Comparison of ENCODE assay signal across 11 mouse cellular contexts in the genomic region with DNA sequence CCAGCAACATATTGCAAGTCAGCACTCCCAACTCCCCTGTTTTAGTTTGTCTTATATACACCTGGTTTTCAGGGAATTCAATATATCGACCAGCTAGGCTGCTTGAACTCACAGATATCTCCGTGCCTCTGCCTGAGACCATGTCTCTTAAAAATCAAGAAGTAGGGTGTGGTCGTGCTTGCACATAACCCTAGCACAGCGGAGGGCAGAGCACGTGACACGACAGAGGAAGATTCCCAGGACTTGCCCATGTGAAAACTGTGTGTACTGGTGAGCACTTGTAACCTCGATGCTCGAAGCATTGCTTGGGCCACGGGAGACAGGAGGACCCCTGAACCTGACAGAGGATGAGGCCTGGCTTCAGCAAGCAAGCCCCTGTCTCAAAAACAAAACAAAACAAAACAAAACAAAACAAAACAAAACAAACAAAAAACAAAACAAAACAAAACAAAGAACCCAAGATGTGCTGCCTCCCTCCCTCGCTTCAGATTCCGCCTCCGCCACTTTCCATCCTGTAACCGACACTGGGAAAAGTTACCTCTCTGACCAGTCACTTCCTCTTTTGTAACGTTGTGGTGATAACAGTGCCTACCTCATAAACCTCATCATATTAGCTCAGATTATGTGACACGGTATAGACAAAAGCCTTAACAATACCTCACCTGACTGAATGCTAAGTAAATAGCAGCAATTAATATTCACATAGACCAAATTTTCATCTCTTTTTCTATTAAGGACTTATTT. TPM values are rescaled to one million over a fixed set of nuclear protein-coding genes. Genes with fewer than 3 reads are reported as not detected.
DNase-seq lines count a peak whose midpoint lies in the region; ATAC-seq and TF ChIP-seq lines count a peak whose summit lies in the region.
"Had no signal": no experiment of that assay in that cellular context is flagged by ENCODE, and none has a peak within 500 bp of the region (broad histone marks: within the 10 kb centered on the region; RNA-seq: fewer than 3 reads in every experiment).

No protein-coding gene starts in this region.

- H3K79me2 ChIP-seq in CH12.LX (replicated peaks; ENCODE audit: control insufficient read depth, extremely low read depth, insufficient read depth, poor library complexity, severe bottlenecking), result no peaks in the 10 kb centered on the region

- TF ChIP-seq CTCF in CH12.LX (conservative IDR thresholded peaks at IDR 0.05 in 1 of 2, IDR thresholded peaks at IDR 0.05 in 1 of 2; ENCODE audit: low read depth in 2 of 2, low read length in 2 of 2), result no peak
- no peak for TF ChIP-seq CTCF in kidney, adult 2 months (conservative IDR thresholded peaks at IDR 0.05; ENCODE audit: insufficient read depth, insufficient read length, low read depth, low read length)
- no peak for TF ChIP-seq CTCF in hindbrain, postnatal 0 days (IDR thresholded peaks at IDR 0.05; ENCODE audit: low read depth)

- no peak overlapping the region for H3K4me2 ChIP-seq in heart, embryonic 16.5 days (ENCODE audit: low read depth, low read length)
- H3K4me2 ChIP-seq in CH12.LX (ENCODE audit: insufficient read depth, low read depth, poor library complexity, severe bottlenecking), result peak overlapping the region; percentile 30; the same call in 1 of the 2 replicates
- peak overlapping the region; percentile 41 for H3K4me2 ChIP-seq in liver, embryonic 16.5 days (ENCODE audit: low read depth, low read length)
- no peak overlapping the region for H3K4me2 ChIP-seq in hindbrain, postnatal 0 days (ENCODE audit: low read depth, low read length)

- H3K27me3 ChIP-seq in heart, embryonic 16.5 days (ENCODE audit: control insufficient read depth, insufficient read depth, low read length), result no peaks in the 10 kb centered on the region
- peaks cover 11% of the 10 kb centered on the region for H3K27me3 ChIP-seq in CH12.LX (replicated peaks)
- no peaks in the 10 kb centered on the region for H3K27me3 ChIP-seq in liver, embryonic 16.5 days (ENCODE audit: control insufficient read depth, insufficient read depth, low read depth, low read length)
- no peaks in the 10 kb centered on the region for H3K27me3 ChIP-seq in kidney, adult 2 months (replicated peaks; ENCODE audit: control insufficient read depth, insufficient read depth, low read length)
- peaks cover 4% of the 10 kb centered on the region for H3K27me3 ChIP-seq in hindbrain, postnatal 0 days (ENCODE audit: insufficient read depth, low read length)
- H3K27me3 ChIP-seq: lung, embryonic 15.5 days had no signal

- H3K27ac ChIP-seq in heart, embryonic 16.5 days (ENCODE audit: low read length), result peak overlapping the region; percentile 9
- H3K27ac ChIP-seq in CH12.LX (ENCODE audit: insufficient read depth, low read depth), result no peak overlapping the region
- H3K27ac ChIP-seq in liver, embryonic 16.5 days (ENCODE audit: low read length), result no peak overlapping the region
- H3K27ac ChIP-seq in kidney, adult 2 months (ENCODE audit: insufficient read depth, low read depth, low read length), result no peak overlapping the region
- H3K27ac ChIP-seq in hindbrain, postnatal 0 days, result no peak overlapping the region

- H3K36me3 ChIP-seq in heart, embryonic 16.5 days (ENCODE audit: control insufficient read depth, insufficient read depth), result no peaks in the 10 kb centered on the region
- H3K36me3 ChIP-seq in CH12.LX (replicated peaks in 1 of 2; ENCODE audit: control insufficient read depth in 1 of 2, insufficient read depth in 1 of 2, low read length in 1 of 2), result no peaks in the 10 kb centered on the region
- H3K36me3 ChIP-seq in liver, embryonic 16.5 days (ENCODE audit: control insufficient read depth, insufficient read depth), result no peaks in the 10 kb centered on the region; the same call in 1 of the 2 replicates
- no peaks in the 10 kb centered on the region for H3K36me3 ChIP-seq in kidney, adult 2 months (ENCODE audit: control insufficient read depth, insufficient read depth, low read length)
- no peaks in the 10 kb centered on the region for H3K36me3 ChIP-seq in hindbrain, postnatal 0 days (ENCODE audit: insufficient read depth, low read length)
- H3K36me3 ChIP-seq: lung, embryonic 15.5 days had no signal

- ATAC-seq in heart, embryonic 16.5 days (replicated peaks; ENCODE audit: extremely low read depth, insufficient read depth, low FRiP score), result no peak
- ATAC-seq in erythroid progenitor cell, adult 5-6 weeks (replicated peaks; ENCODE audit: low FRiP score, poor library complexity, severe bottlenecking), result peak; percentile 73
- ATAC-seq in liver, embryonic 16.5 days (ENCODE audit: low read depth), result peak; percentile 75
- ATAC-seq in hindbrain, postnatal 0 days, result no peak

- no peak for TF ChIP-seq RAD21 in CH12.LX (IDR thresholded peaks at IDR 0.05; ENCODE audit: low read depth, low read length)

- H3K9ac ChIP-seq in heart, embryonic 16.5 days (ENCODE audit: low read length), result no peak overlapping the region
- no peak overlapping the region for H3K9ac ChIP-seq in CH12.LX (ENCODE audit: insufficient read depth, low read depth)
- peak overlapping the region; percentile 2; the same call in 1 of the 2 replicates for H3K9ac ChIP-seq in liver, embryonic 16.5 days (ENCODE audit: low read depth, low read length)
- no peak overlapping the region for H3K9ac ChIP-seq in hindbrain, postnatal 0 days (replicated peaks; ENCODE audit: low read length)
- H3K9ac ChIP-seq: lung, embryonic 15.5 days had no signal

- 61% methylated on average over 15 of the region's 15 CpGs for WGBS in heart, embryonic 16.5 days
- WGBS in liver, embryonic 16.5 days (ENCODE audit: insufficient replicate concordance), result 20% methylated on average over 15 of the region's 15 CpGs
- 70% methylated on average over 15 of the region's 15 CpGs for WGBS in kidney, adult 2 months
- WGBS in hindbrain, postnatal 0 days, result 80% methylated on average over 15 of the region's 15 CpGs

- TF ChIP-seq POLR2A in CH12.LX (IDR thresholded peaks at IDR 0.05; ENCODE audit: low read depth, low read length), result no peak
- TF ChIP-seq POLR2A in kidney, adult 2 months (IDR thresholded peaks at IDR 0.05; ENCODE audit: low read depth, low read length), result no peak

- dilution Hi-C loops in CH12.LX (cut with MboI; ENCODE audit: extremely low pct_ligation_motif_present, extremely low pct_unique_long_range_greater_than_20kb, low sequenced_read_pairs), result no loop called here

- no peak for DNase-seq in heart, adult 18-20 months
- peak; percentile 43 for DNase-seq in CH12.LX (ENCODE audit: extremely low read depth)
- DNase-seq in cerebellum, postnatal 25 days, result no peak
- DNase-seq in kidney, adult 2 months, result no peak
- DNase-seq in hindbrain, postnatal 0 days (ENCODE audit: low spot score), result no peak
- DNase-seq: adrenal gland, postnatal 10 days; cerebellum, postnatal 14 days had no signal

- H3K4me3 ChIP-seq in heart, embryonic 16.5 days (ENCODE audit: low read length), result no peak overlapping the region
- H3K4me3 ChIP-seq in CH12.LX (replicated peaks in 1 of 3; ENCODE audit: low read depth in 2 of 3, low read length in 2 of 3, poor library complexity in 1 of 3), result no peak overlapping the region
- no peak overlapping the region for H3K4me3 ChIP-seq in liver, embryonic 16.5 days (ENCODE audit: low read depth, low read length)
- H3K4me3 ChIP-seq in kidney, adult 2 months (ENCODE audit: insufficient read depth, low read depth, low read length), result no peak overlapping the region
- no peak overlapping the region for H3K4me3 ChIP-seq in hindbrain, postnatal 0 days (ENCODE audit: low read length)
- H3K4me3 ChIP-seq: lung, embryonic 15.5 days had no signal

- H3K9me3 ChIP-seq in heart, embryonic 16.5 days (replicated peaks; ENCODE audit: control insufficient read depth, low read length), result no peaks in the 10 kb centered on the region
- no peaks in the 10 kb centered on the region for H3K9me3 ChIP-seq in CH12.LX (replicated peaks; ENCODE audit: low read length)
- no peaks in the 10 kb centered on the region for H3K9me3 ChIP-seq in liver, embryonic 16.5 days (replicated peaks; ENCODE audit: control insufficient read depth, low read length)
- no peaks in the 10 kb centered on the region for H3K9me3 ChIP-seq in hindbrain, postnatal 0 days (ENCODE audit: low read length)
- H3K9me3 ChIP-seq: lung, embryonic 15.5 days had no signal

- peak; percentile 77 for TF ChIP-seq EP300 in CH12.LX (IDR thresholded peaks at IDR 0.05; ENCODE audit: low read length)

- peaks cover 16% of the 10 kb centered on the region for H3K4me1 ChIP-seq in heart, embryonic 16.5 days (ENCODE audit: control insufficient read depth, insufficient read depth, low read length)
- peaks cover 2 to 19% of the 10 kb centered on the region in 2 experiments; a peak in 3 of 4 replicates for H3K4me1 ChIP-seq in CH12.LX (ENCODE audit: control insufficient read depth in 1 of 2, insufficient read depth in 2 of 2)
- peaks cover 50% of the 10 kb centered on the region for H3K4me1 ChIP-seq in liver, embryonic 16.5 days (ENCODE audit: control insufficient read depth, low read depth, low read length)
- H3K4me1 ChIP-seq in kidney, adult 2 months (ENCODE audit: control insufficient read depth, insufficient read depth, low read length), result peaks cover 9% of the 10 kb centered on the region
- no peaks in the 10 kb centered on the region for H3K4me1 ChIP-seq in hindbrain, postnatal 0 days (ENCODE audit: insufficient read depth, low read length)

- in situ Hi-C loops in CH12.LX (cut with MboI; ENCODE audit: low pct_ligation_motif_present, low pct_unique_long_range_greater_than_20kb, low sequenced_read_pairs), result no loop called here

RNA-seq across cellular contexts. Expression of gene Vamp5, which starts 5.3 kb away (rescaled TPM):
- polyA plus RNA-seq in heart, embryonic 16.5 days (2015; fragmentation: Nextera tagmentation; extraction: Ambion mirVana), result 40.1 and 46.0 TPM in 2 replicates
- 10 to 100 TPM; 48.9 to 61.5 TPM for total RNA-seq in heart, adult 18-20 months (2021)
- total RNA-seq in CH12.LX (2012; rRNA removed) (1.5 and 2.5 TPM in 2 replicates), CH12.LX (2014; rRNA removed) (0.50 and 0.59 TPM in 2 replicates)
- polyA plus RNA-seq in CH12.LX (2012; ENCODE audit: insufficient read length, low read depth), result 0.90 and 2.2 TPM in 2 replicates
- 85.1 and 98.0 TPM in 2 replicates for total RNA-seq in erythroid progenitor cell, adult 5-6 weeks (2015; ENCODE audit: low replicate concordance)
- total RNA-seq in erythroid progenitor cell, adult 5-6 weeks (2017; ENCODE audit: low replicate concordance), result 23.8 and 24.3 TPM in 2 replicates
- polyA plus RNA-seq in liver, embryonic 16.5 days (2015; fragmentation: Nextera tagmentation; extraction: Ambion mirVana), result 54.9 and 62.8 TPM in 2 replicates
- polyA plus RNA-seq in kidney, adult 2 months (2012; rRNA removed), result 48.7 and 60.1 TPM in 2 replicates
- 4.6 and 20.0 TPM in 2 replicates for total RNA-seq in hindbrain, postnatal 0 days (2014; rRNA removed)
- 11.9 and 12.9 TPM in 2 replicates for polyA plus RNA-seq in hindbrain, postnatal 0 days (2015; fragmentation: Nextera tagmentation; extraction: Ambion mirVana)

RNA-seq across cellular contexts. Expression of gene Rnf181, which starts 8.2 kb away (rescaled TPM):
- 92.2 and 93.6 TPM in 2 replicates for polyA plus RNA-seq in heart, embryonic 16.5 days (2015; fragmentation: Nextera tagmentation; extraction: Ambion mirVana)
- 10 to 100 TPM; 37.5 to 41.6 TPM for total RNA-seq in heart, adult 18-20 months (2021)
- total RNA-seq in CH12.LX (2012; rRNA removed) (51.0 and 63.2 TPM in 2 replicates), CH12.LX (2014; rRNA removed) (64.0 and 83.2 TPM in 2 replicates)
- 73.7 and 88.7 TPM in 2 replicates for polyA plus RNA-seq in CH12.LX (2012; ENCODE audit: insufficient read length, low read depth)
- total RNA-seq in erythroid progenitor cell, adult 5-6 weeks (2015; ENCODE audit: low replicate concordance), result 68.5 and 96.0 TPM in 2 replicates
- 56.4 and 69.8 TPM in 2 replicates for total RNA-seq in erythroid progenitor cell, adult 5-6 weeks (2017; ENCODE audit: low replicate concordance)
- polyA plus RNA-seq in liver, embryonic 16.5 days (2015; fragmentation: Nextera tagmentation; extraction: Ambion mirVana), result 86.5 and 91.9 TPM in 2 replicates
- 176 and 192 TPM in 2 replicates for polyA plus RNA-seq in kidney, adult 2 months (2012; rRNA removed)
- 70.6 and 72.7 TPM in 2 replicates for total RNA-seq in hindbrain, postnatal 0 days (2014; rRNA removed)
- polyA plus RNA-seq in hindbrain, postnatal 0 days (2015; fragmentation: Nextera tagmentation; extraction: Ambion mirVana), result 128 and 134 TPM in 2 replicates

RNA-seq across cellular contexts. Expression of gene Vamp8, which starts 15.5 kb away (rescaled TPM):
- polyA plus RNA-seq in heart, embryonic 16.5 days (2015; fragmentation: Nextera tagmentation; extraction: Ambion mirVana), result 134 and 139 TPM in 2 replicates
- total RNA-seq in heart, adult 18-20 months (2021), result 10 to 100 TPM; 70.0 to 79.6 TPM
- total RNA-seq in CH12.LX (2012; rRNA removed) (105 and 110 TPM in 2 replicates), CH12.LX (2014; rRNA removed) (111 and 130 TPM in 2 replicates)
- polyA plus RNA-seq in CH12.LX (2012; ENCODE audit: insufficient read length, low read depth), result 98.9 and 114 TPM in 2 replicates
- total RNA-seq in erythroid progenitor cell, adult 5-6 weeks (2015; ENCODE audit: low replicate concordance), result 234 and 259 TPM in 2 replicates
- total RNA-seq in erythroid progenitor cell, adult 5-6 weeks (2017; ENCODE audit: low replicate concordance), result 212 and 229 TPM in 2 replicates
- polyA plus RNA-seq in liver, embryonic 16.5 days (2015; fragmentation: Nextera tagmentation; extraction: Ambion mirVana), result 212 and 230 TPM in 2 replicates
- 368 and 453 TPM in 2 replicates for polyA plus RNA-seq in kidney, adult 2 months (2012; rRNA removed)
- 7.2 and 17.4 TPM in 2 replicates for total RNA-seq in hindbrain, postnatal 0 days (2014; rRNA removed)
- polyA plus RNA-seq in hindbrain, postnatal 0 days (2015; fragmentation: Nextera tagmentation; extraction: Ambion mirVana), result 34.3 and 39.6 TPM in 2 replicates

RNA-seq across cellular contexts. Expression of gene Tmem150a, which starts 19.7 kb away (rescaled TPM):
- polyA plus RNA-seq in heart, embryonic 16.5 days (2015; fragmentation: Nextera tagmentation; extraction: Ambion mirVana), result 12.9 and 13.8 TPM in 2 replicates
- total RNA-seq in heart, adult 18-20 months (2021), result 10 to 100 TPM; 20.0 to 22.6 TPM
- total RNA-seq in CH12.LX (2012; rRNA removed), result 0.17 and 0.59 TPM in 2 replicates
- total RNA-seq in CH12.LX (2014; rRNA removed), result 0.24 TPM in 1 of 2 replicates, not detected in the other
- 0.82 and 0.93 TPM in 2 replicates for polyA plus RNA-seq in CH12.LX (2012; ENCODE audit: insufficient read length, low read depth)
- 3.2 and 11.7 TPM in 2 replicates for total RNA-seq in erythroid progenitor cell, adult 5-6 weeks (2015; ENCODE audit: low replicate concordance)
- 0.61 TPM in 1 of 2 replicates, not detected in the other for total RNA-seq in erythroid progenitor cell, adult 5-6 weeks (2017; ENCODE audit: low replicate concordance)
- polyA plus RNA-seq in liver, embryonic 16.5 days (2015; fragmentation: Nextera tagmentation; extraction: Ambion mirVana), result 54.4 and 59.7 TPM in 2 replicates
- polyA plus RNA-seq in kidney, adult 2 months (2012; rRNA removed), result 171 and 189 TPM in 2 replicates
- 23.6 and 35.3 TPM in 2 replicates for total RNA-seq in hindbrain, postnatal 0 days (2014; rRNA removed)
- polyA plus RNA-seq in hindbrain, postnatal 0 days (2015; fragmentation: Nextera tagmentation; extraction: Ambion mirVana), result 12.2 and 15.3 TPM in 2 replicates

RNA-seq across cellular contexts. Expression of gene 0610030E20Rik, which starts 27.9 kb away (rescaled TPM):
- polyA plus RNA-seq in heart, embryonic 16.5 days (2015; fragmentation: Nextera tagmentation; extraction: Ambion mirVana), result 16.0 TPM in 2 replicates
- 1 to 10 TPM; 8.4 to 8.5 TPM for total RNA-seq in heart, adult 18-20 months (2021)
- total RNA-seq in CH12.LX (2012; rRNA removed) (9.9 and 11.7 TPM in 2 replicates), CH12.LX (2014; rRNA removed) (7.2 and 7.7 TPM in 2 replicates)
- 16.9 and 17.0 TPM in 2 replicates for polyA plus RNA-seq in CH12.LX (2012; ENCODE audit: insufficient read length, low read depth)
- 23.4 and 33.1 TPM in 2 replicates for total RNA-seq in erythroid progenitor cell, adult 5-6 weeks (2015; ENCODE audit: low replicate concordance)
- total RNA-seq in erythroid progenitor cell, adult 5-6 weeks (2017; ENCODE audit: low replicate concordance), result 21.6 and 29.3 TPM in 2 replicates
- 11.8 and 14.1 TPM in 2 replicates for polyA plus RNA-seq in liver, embryonic 16.5 days (2015; fragmentation: Nextera tagmentation; extraction: Ambion mirVana)
- polyA plus RNA-seq in kidney, adult 2 months (2012; rRNA removed), result 15.1 and 15.2 TPM in 2 replicates
- 8.7 and 12.3 TPM in 2 replicates for total RNA-seq in hindbrain, postnatal 0 days (2014; rRNA removed)
- 15.2 and 15.9 TPM in 2 replicates for polyA plus RNA-seq in hindbrain, postnatal 0 days (2015; fragmentation: Nextera tagmentation; extraction: Ambion mirVana)

Comparison
In these comparisons a context has a peak if more than half of its experiments do, and no peak if none do; other contexts are left out.
1. ATAC-seq: peak in erythroid progenitor cell, adult 5-6 weeks (single experiment) and liver, embryonic 16.5 days (single experiment); none in heart, embryonic 16.5 days (single experiment) and hindbrain, postnatal 0 days (single experiment).
2. H3K4me2 ChIP-seq: peak in CH12.LX (single experiment) and liver, embryonic 16.5 days (single experiment); none in heart, embryonic 16.5 days (single experiment) and hindbrain, postnatal 0 days (single experiment).